Mouse (Mus musculus): ENCODE results near the gene Vstm2l.

DNA sequence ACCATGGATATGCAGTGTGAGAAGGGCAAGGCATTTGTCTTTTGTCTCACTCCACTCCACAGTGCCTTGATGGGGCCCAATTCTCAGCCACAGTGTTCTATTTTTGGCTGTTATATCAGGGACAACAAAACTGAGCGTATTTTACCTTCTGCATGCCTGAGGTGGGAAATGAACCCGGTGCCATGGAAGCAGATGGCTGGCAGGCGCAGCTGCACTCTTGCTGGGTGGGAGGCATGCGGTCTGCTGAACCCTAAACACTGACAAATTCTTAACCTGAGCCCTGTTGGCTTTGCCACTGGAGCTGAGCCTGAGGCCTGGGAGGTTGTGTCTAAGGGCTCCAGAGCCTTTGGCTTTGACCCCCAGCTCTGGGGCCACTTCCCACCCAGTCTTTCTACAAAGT, 71.2 kb downstream of the Vstm2l start:
- no peak for TF ChIP-seq CTCF (IDR thresholded peaks at IDR 0.05; ENCODE audit: low read depth)
- TF ChIP-seq EP300 (IDR thresholded peaks at IDR 0.05; ENCODE audit: low read depth): no peak

Measured in heart, postnatal 0 days (tissue).